Mouse (Mus musculus): ENCODE data around the gene Dab2ip. TPM values are rescaled to one million over a fixed set of nuclear protein-coding genes. Genes with fewer than 3 reads are reported as not detected.

The Dab2ip gene
- 41.3 and 48.5 TPM in 2 replicates for polyA plus RNA-seq (2015; fragmentation: Nextera tagmentation; extraction: Ambion mirVana)

DNA sequence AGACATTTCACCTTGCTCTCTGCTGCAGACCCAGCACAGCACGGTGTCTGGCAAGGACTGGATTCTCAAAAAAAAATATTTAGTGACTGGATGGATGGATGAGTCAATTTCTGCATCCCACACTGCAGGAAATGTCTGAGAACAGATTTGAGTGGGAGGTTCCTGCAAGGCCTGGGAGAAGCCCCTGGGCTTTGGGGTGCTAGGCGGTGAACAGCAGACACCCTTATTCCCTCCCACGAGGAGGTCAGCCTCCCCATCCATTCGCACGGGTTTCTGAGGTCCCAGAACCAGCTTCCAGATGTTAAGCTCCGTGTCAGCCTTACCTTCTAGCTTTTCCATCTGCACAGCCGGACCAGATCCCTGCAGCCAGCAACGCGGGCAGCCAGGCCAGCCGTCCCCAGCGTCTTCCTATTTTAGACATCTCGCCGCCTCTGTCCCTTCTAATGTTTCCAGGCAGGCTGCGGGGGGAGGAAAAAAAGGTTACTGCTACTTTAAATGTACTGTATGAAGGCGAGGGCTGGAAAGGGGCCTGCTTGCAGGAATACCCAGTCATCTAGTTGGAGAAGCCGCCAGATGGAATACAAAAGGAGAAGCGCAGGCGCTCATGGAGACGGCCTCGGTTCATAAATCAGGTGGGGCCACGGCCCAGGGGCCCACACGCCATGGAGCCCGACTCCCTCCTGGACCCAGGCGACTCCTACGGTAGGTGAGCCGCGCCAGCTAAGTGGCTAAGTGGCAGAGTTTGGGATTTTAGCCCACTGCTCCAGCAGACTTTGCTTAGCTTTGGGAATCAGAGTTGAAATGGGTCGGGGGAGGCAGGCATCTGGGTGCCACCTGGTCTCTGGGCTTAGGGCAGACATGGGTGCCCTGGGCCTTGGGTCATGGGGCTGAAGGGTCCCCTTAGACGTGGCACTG lies at the start of gene Dab2ip:
TSS of gene Dab2ip (plus strand) at position 356 of the 915 bp plus-strand sequence.
- Histone ChIP-seq H3K4me3 (ENCODE audit: low read depth, low read length) (peak within 1 kb of the TSS; percentile 1; the same call in 1 of the 2 replicates), H3K9me3 (ENCODE audit: control insufficient read depth) (no peaks in the 10 kb centered on the region), H3K27ac (ENCODE audit: low read depth, low read length) (peak within 1 kb of the TSS; percentile 41; the same call in 1 of the 2 replicates), H3K4me2 (replicated peaks; ENCODE audit: low read depth) (peak within 1 kb of the TSS; percentile 40), H3K4me1 (replicated peaks; ENCODE audit: control insufficient read depth, insufficient read depth, low read length) (no peaks in the 10 kb centered on the region), H3K36me3 (ENCODE audit: control insufficient read depth, insufficient read depth) (no peaks in the 10 kb centered on the region), H3K27me3 (replicated peaks; ENCODE audit: control insufficient read depth, insufficient read depth, low read length) (no peaks in the 10 kb centered on the region), H3K9ac (ENCODE audit: low read depth, low read length) (0 out of 2 replicates have a peak within 1 kb of the TSS, but pooled peaks have one; percentile 19)
- no peak for TF ChIP-seq CTCF (IDR thresholded peaks at IDR 0.05; ENCODE audit: low read depth)
- ATAC-seq, result 0 out of 2 replicates have a peak, but pooled peaks have one; percentile 17
- WGBS, result 57% methylated on average over 29 of the region's 29 CpGs

DNA sequence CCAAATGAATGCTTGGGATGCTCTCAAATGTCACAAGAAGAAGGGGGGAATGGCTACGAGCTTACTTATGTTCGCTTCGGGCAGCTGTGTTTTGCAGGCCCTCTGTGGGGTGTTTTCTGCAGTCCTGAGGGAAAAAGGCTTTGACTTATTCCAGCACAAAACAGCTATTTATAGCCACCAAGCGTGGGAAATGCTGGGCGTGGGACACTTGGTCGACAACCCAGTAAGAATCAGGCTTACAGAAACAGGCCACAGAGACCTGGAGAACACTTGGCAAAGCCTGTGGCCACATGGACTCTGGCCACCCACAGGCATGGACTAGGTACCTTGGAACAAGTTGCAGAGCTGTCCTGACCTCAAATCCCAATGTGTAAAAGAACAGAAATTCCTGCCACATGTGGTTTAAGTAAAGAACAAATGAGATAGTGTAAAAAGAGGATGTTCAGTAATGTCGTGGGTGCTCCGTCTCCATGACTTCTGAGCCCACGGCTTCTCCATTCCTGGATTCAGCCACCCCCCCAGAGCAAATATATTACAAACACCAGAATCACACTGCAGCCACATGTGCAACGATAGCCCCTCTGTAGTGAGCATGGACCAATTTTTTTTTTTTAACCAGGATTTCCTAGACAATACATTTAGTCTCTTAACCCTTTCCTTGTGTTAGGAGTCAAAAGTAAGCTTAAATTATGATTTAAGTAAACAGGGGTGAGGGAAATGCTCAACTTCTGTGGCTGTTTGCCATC lies 49.3 kb upstream of the Dab2ip start:
- Histone ChIP-seq H3K4me1 (replicated peaks; ENCODE audit: control insufficient read depth, insufficient read depth, low read length) (peaks cover 5% of the 10 kb centered on the region; the same call in 1 of the 2 replicates), H3K4me3 (ENCODE audit: low read depth, low read length) (no peak overlapping the region), H3K4me2 (replicated peaks; ENCODE audit: low read depth) (no peak overlapping the region), H3K36me3 (ENCODE audit: control insufficient read depth, insufficient read depth) (no peaks in the 10 kb centered on the region), H3K27me3 (replicated peaks; ENCODE audit: control insufficient read depth, insufficient read depth, low read length) (no peaks in the 10 kb centered on the region), H3K27ac (ENCODE audit: low read depth, low read length) (no peak overlapping the region; the same call in 1 of the 2 replicates), H3K9ac (ENCODE audit: low read depth, low read length) (no peak overlapping the region), H3K9me3 (ENCODE audit: control insufficient read depth) (no peaks in the 10 kb centered on the region)
- 31% methylated on average over 10 of the region's 10 CpGs for WGBS
- no peak for ATAC-seq
- TF ChIP-seq CTCF (IDR thresholded peaks at IDR 0.05; ENCODE audit: low read depth), result no peak

DNA sequence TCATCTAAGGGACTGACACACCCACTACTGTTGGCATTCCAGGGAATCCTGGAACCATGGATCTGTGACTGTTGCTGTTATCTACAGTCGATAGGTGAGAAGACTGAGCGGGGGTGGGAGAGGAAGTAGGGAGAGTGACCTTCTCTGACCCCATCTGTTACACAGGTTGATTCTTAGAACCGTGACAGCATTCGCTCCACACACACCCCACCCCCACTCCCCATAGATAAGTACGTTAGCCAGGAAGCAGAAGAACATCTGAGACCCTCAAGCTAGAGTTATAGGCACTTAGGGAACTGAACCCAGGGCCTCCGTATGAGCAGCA lies 48.8 kb upstream of the Dab2ip start:
- 0 out of 2 replicates have a peak, but pooled peaks have one; percentile 11 for ATAC-seq
- WGBS, result 32% methylated on average over 6 of the region's 6 CpGs
- no peak overlapping the region for H3K27ac ChIP-seq (ENCODE audit: low read depth, low read length)
- no peak overlapping the region for H3K4me3 ChIP-seq (ENCODE audit: low read depth, low read length)
- no peaks in the 10 kb centered on the region for H3K36me3 ChIP-seq (ENCODE audit: control insufficient read depth, insufficient read depth)
- no peak overlapping the region for H3K9ac ChIP-seq (ENCODE audit: low read depth, low read length)
- H3K27me3 ChIP-seq (replicated peaks; ENCODE audit: control insufficient read depth, insufficient read depth, low read length), result no peaks in the 10 kb centered on the region
- no peak overlapping the region for H3K4me2 ChIP-seq (replicated peaks; ENCODE audit: low read depth)
- H3K9me3 ChIP-seq (ENCODE audit: control insufficient read depth), result no peaks in the 10 kb centered on the region
- peaks cover 5% of the 10 kb centered on the region; the same call in 1 of the 2 replicates for H3K4me1 ChIP-seq (replicated peaks; ENCODE audit: control insufficient read depth, insufficient read depth, low read length)
- TF ChIP-seq CTCF (IDR thresholded peaks at IDR 0.05; ENCODE audit: low read depth), result no peak

- Histone ChIP-seq H3K27me3 (replicated peaks; ENCODE audit: control insufficient read depth, insufficient read depth, low read length) (no peaks in the 10 kb centered on the region), H3K4me1 (replicated peaks; ENCODE audit: control insufficient read depth, insufficient read depth, low read length) (peaks cover 5% of the 10 kb centered on the region; the same call in 1 of the 2 replicates), H3K27ac (ENCODE audit: low read depth, low read length) (no peak overlapping the region), H3K36me3 (ENCODE audit: control insufficient read depth, insufficient read depth) (no peaks in the 10 kb centered on the region), H3K9ac (ENCODE audit: low read depth, low read length) (no peak overlapping the region), H3K9me3 (ENCODE audit: control insufficient read depth) (no peaks in the 10 kb centered on the region), H3K4me2 (replicated peaks; ENCODE audit: low read depth) (no peak overlapping the region), H3K4me3 (ENCODE audit: low read depth, low read length) (no peak overlapping the region)
- WGBS, result 58% methylated on average over 4 of the region's 4 CpGs
- ATAC-seq, result no peak
- no peak for TF ChIP-seq CTCF (IDR thresholded peaks at IDR 0.05; ENCODE audit: low read depth)
These were observed 48.2 kb upstream of the Dab2ip start for GRCm38 (mm10) chr2:35509888-35510287.

- no peak overlapping the region for H3K4me2 ChIP-seq (replicated peaks; ENCODE audit: low read depth)
- no peak for TF ChIP-seq CTCF (IDR thresholded peaks at IDR 0.05; ENCODE audit: low read depth)
- H3K27me3 ChIP-seq (replicated peaks; ENCODE audit: control insufficient read depth, insufficient read depth, low read length), result no peaks in the 10 kb centered on the region
- ATAC-seq, result no peak
- 38% methylated on average over 1 of the region's 1 CpGs for WGBS
- H3K9me3 ChIP-seq (ENCODE audit: control insufficient read depth), result no peaks in the 10 kb centered on the region
- no peak overlapping the region for H3K4me3 ChIP-seq (ENCODE audit: low read depth, low read length)
- H3K4me1 ChIP-seq (replicated peaks; ENCODE audit: control insufficient read depth, insufficient read depth, low read length), result peaks cover 5% of the 10 kb centered on the region; the same call in 1 of the 2 replicates
- H3K36me3 ChIP-seq (ENCODE audit: control insufficient read depth, insufficient read depth), result no peaks in the 10 kb centered on the region
- H3K9ac ChIP-seq (ENCODE audit: low read depth, low read length), result no peak overlapping the region
- H3K27ac ChIP-seq (ENCODE audit: low read depth, low read length), result no peak overlapping the region
These were observed 47.1 kb upstream of the Dab2ip start for GRCm38 (mm10) chr2:35510920-35511319.

- TF ChIP-seq CTCF (IDR thresholded peaks at IDR 0.05; ENCODE audit: low read depth), result peak; percentile 64
- WGBS, result 98% methylated on average over 4 of the region's 4 CpGs
- Histone ChIP-seq H3K36me3 (ENCODE audit: control insufficient read depth, insufficient read depth) (no peaks in the 10 kb centered on the region), H3K27ac (ENCODE audit: low read depth, low read length) (no peak overlapping the region), H3K9me3 (ENCODE audit: control insufficient read depth) (no peaks in the 10 kb centered on the region), H3K4me3 (ENCODE audit: low read depth, low read length) (no peak overlapping the region), H3K4me2 (replicated peaks; ENCODE audit: low read depth) (no peak overlapping the region), H3K4me1 (replicated peaks; ENCODE audit: control insufficient read depth, insufficient read depth, low read length) (0 out of 2 replicates have a peak, but pooled peaks cover 5% of the 10 kb centered on the region), H3K27me3 (replicated peaks; ENCODE audit: control insufficient read depth, insufficient read depth, low read length) (no peaks in the 10 kb centered on the region), H3K9ac (ENCODE audit: low read depth, low read length) (no peak overlapping the region)
- no peak for ATAC-seq
These were observed 45.8 kb upstream of the Dab2ip start for GRCm38 (mm10) chr2:35512226-35512625.
